Mouse (Mus musculus): ENCODE measurements around the gene Arhgef39.

The Arhgef39 gene

GRCm38 (mm10) chr4:43477857-43478533 is 21.5 kb downstream of the Arhgef39 start:
- DNase-seq = peak; percentile 87

- no peak for DNase-seq
Observed at GRCm38 (mm10) chr4:43476604-43477003, 22.9 kb downstream of the Arhgef39 start.

DNA sequence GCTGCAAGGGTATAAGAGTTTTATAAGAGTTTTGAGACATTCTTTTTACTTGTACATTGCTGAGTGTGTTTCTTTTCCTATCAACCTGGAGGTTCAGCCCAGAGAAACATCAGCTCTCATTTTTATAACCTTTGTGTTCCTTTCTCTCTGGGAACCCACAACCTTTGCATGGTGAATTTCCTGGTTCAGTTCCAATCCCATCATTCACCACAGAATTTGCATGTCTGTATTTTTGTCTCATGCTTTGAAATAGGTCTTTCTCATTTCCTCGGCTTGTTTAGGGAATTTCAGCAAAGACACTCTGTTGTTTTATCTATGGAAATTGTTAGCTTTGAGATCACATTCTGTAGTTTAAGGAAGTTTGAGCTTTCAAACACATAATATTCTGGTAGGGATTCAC is 25.9 kb downstream of the Arhgef39 start:
- DNase-seq = no peak

DNA sequence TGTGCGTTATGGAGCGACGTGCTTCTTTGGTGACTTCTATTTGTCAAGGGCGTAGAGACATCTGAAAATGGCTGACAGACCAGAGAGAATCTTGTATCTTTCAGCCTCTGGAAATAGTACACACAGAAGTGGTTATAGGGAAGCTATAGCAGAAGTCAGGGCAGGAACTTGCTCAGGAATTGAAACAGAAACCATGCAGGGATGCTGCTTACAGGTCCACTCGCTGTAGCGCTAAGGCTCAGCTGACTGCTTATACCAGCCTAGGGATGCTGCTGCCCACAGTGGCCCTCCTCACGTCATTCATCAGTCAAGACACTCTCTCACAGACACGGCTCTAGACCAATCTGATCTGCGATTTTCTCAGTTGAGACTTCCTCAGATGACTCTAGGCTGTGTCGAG is 29.2 kb downstream of the Arhgef39 start:
- no peak for DNase-seq

DNA sequence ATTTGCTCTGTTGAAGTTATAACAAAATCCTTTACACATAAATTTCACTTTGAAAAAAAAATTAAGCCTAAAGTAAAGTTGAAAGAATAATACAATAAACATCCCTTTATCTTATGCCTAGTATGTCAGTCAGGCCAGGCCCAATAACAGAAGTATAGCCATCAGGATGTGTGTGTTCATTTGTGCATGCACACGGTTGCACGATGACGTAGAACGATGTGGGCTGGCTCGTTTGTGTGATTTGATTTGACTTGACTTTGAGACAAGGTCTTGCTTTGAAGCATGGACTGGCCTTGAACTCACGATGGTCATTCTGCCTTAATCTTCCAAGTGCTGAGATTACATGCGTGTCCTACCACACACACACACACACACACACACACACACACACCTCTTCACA is 32.6 kb downstream of the Arhgef39 start:
- DNase-seq = no peak

DNA sequence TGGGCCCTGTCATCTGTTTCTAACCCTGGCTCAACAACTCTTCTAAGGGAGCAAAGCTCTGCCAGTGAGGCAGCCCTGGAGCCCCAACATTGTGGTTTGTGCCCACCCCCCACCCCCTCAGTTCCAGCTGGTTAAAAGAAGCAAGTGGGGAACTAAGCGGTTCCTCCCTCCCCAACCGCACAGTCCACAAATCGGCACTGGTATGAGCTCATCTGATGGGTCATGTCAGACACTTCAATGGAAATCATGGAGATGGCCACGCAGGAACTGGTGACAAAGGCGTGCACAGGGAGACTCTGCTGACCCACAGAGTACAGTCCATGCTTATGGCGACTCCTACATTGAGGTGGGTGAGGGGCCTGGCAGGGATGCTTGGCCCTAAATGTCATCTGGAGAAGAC is 33.6 kb downstream of the Arhgef39 start:
- DNase-seq = no peak

DNA sequence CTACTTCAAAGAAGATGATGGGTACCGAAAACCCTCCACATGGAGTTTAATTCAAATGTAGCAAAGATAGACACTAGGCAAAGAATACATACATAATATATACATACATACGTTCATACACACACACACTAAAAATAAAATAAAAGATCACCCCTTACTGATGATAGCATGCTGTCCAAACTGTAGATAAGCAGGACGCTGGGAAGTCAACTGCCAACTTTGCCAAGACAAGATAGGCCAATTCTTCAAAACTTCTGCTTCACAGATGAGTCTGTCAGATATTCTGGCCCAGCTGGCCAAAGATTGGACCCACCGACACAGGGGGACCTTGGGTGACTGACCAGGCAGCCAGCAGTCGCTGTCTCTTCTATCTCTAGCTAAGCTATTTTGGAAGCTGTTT is 36.4 kb downstream of the Arhgef39 start:
- DNase-seq = no peak

- no peak for DNase-seq
Observed at GRCm38 (mm10) chr4:43457124-43457523, 42.4 kb downstream of the Arhgef39 start.

GRCm38 (mm10) chr4:43456470-43456869 is 43.0 kb downstream of the Arhgef39 start:
- DNase-seq = no peak

DNA sequence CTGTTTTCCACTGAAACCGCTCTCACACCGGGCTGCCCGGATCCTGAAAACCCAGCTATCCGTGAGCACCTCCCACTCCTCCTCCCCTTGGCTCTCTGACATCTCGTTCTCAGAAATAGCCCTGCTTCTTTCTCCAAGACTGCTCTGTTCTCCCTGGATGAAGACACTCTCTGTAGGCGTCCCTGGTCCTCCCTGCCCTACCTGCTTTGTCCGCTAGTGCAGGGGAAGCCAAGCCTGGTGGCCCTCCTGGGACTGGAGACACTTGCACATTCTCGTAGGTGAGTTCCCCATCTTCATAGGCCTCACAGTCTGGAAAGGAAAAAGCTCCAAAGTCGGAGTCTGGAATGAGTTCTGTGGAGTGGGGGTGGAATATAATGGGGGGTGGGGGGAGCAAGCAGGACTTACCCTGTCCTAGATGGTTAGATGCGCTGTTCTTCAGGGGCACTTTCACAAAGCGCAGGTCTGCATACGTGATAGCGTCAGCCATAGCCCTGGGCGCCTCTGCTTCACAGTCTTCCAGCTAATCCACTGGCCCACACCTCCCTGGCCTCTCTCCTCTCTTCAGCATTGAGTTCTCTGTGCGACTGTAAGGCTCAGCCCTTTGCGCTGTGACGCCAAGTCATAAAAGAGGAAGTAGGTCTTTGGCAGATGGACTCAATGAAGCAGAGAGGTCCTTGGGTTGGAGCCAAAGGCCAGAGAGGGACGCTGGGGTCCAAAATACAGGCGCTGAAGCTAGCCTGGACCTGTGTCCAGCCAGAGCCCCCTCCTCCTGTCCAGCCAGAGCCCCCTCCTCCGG is 45.3 kb downstream of the Arhgef39 start, which contains the start of gene Cd72:
TSS of gene Cd72 (minus strand) at position 588 of the 796 bp plus-strand sequence.
- DNase-seq = no peak

DNA sequence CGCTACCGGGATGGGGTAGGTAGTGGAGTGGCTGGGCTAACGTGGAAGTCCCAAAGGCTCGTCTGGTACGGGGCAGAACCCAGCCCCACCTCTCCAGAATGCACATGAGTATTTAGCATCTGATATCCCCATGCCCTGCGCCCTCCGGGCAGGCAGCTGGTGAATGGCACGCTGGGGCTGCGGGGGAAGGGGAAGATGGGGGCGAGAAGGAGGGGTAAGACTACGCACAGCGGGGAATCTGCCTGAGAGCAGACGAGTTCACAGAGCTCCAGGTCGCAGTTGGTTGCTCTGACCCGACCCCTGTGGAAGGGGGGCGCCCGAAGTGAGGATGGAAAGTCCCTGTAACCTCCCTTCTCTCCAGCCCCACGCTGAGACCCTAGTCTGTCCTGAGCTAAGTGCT is 46.1 kb downstream of the Arhgef39 start:
- no peak for DNase-seq

- DNase-seq = no peak
Observed at GRCm38 (mm10) chr4:43452315-43452714, 47.2 kb downstream of the Arhgef39 start.

GRCm38 (mm10) chr4:43448554-43448953 is 50.9 kb downstream of the Arhgef39 start:
- no peak for DNase-seq

DNA sequence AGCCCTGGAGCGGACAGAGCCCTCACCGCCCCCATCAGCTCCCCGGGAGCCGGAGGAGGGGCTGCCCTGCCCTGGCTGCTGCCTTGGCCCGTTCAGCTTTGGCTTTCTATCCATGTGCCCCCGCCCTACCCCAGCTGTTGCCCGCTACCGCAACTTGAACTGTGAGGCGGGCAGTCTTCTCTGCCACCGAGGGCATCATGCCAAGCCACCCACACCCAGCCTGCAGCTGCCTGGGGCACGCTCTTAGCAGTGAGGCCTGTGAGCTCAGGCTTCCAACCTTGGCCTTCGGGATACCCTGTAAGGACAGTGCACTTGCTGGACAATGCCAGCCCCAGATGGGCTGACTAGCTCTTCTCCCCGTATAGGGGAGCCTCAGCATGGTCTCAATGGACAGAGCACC is 52.2 kb downstream of the Arhgef39 start:
- DNase-seq = no peak
